8 mouse cellular contexts compared by ENCODE assay signal in the genomic region with DNA sequence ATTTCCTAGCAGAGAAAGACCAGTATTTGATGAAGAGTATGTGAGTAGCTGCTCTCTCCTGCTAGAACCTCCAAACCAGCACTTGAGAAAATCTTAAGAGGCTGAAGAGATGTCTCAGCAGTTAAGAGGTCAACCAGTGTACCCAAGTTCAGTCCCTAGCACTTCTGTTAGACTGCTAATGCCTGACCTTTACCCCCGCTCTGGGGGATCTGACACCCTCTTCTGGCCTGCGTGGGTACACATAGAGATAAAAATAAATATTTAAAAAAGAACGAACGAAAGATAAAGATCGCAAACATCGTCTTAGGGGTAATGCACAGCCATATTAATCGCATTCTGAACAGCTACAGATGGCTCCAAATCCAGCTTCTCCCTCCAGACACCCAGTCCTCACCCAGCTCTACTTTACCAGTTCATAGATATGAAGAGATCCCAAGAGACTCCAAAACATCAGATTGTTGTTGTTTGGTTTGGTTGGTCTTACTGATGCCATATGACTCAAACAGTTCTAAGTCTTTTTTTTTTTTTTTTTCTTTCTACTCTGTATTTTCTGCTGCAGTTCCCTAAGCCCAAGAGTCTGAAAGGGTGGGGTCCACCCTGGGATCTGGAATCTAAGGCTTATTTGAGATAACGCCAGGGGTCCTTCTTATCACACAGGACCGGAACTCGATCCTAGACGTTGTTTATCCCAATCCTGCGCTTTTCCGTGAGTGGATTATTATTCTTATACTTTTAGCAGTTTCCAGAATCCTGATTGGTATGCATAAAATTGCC. TPM values are rescaled to one million over a fixed set of nuclear protein-coding genes. Genes with fewer than 3 reads are reported as not detected.
DNase-seq lines count a peak whose midpoint lies in the region; ATAC-seq and TF ChIP-seq lines count a peak whose summit lies in the region.

No protein-coding gene starts in this region.

- H3K27ac ChIP-seq in kidney, adult 2 months (ENCODE audit: insufficient read depth, low read depth, low read length) = no peak overlapping the region
- no peak overlapping the region for H3K27ac ChIP-seq in hindbrain, embryonic 14.5 days
- no peak overlapping the region for H3K27ac ChIP-seq in midbrain, embryonic 10.5 days (replicated peaks)

- CTCF ChIA-PET in Patski (lab: Charles Lee) = interaction anchor here (0.9 to 1.7 kb wide), 7 partner anchors 9 to 70 kb away, joined by 3 to 11 read pairs (median 4); a partner anchor contains a TSS

- no peaks in the 10 kb centered on the region for H3K36me3 ChIP-seq in kidney, adult 2 months (ENCODE audit: control insufficient read depth, insufficient read depth, low read length)
- peaks cover 11% of the 10 kb centered on the region for H3K36me3 ChIP-seq in hindbrain, embryonic 14.5 days (replicated peaks; ENCODE audit: control insufficient read depth, insufficient read depth)
- peaks cover 7% of the 10 kb centered on the region for H3K36me3 ChIP-seq in midbrain, embryonic 10.5 days

- TF ChIP-seq CTCF in kidney, adult 2 months (conservative IDR thresholded peaks at IDR 0.05; ENCODE audit: insufficient read depth, insufficient read length, low read depth, low read length) = no peak
- no peak for TF ChIP-seq CTCF in Patski (IDR thresholded peaks at IDR 0.05)

- DNase-seq in kidney, adult 2 months = peak; percentile 5
- no peak for DNase-seq in kidney, postnatal 4 days
- no peak for DNase-seq in Patski (ENCODE audit: low read depth, low spot score)
- no peak for DNase-seq in hindbrain, embryonic 14.5 days (ENCODE audit: low spot score)
- no peak for DNase-seq in midbrain, embryonic 10.5 days (ENCODE audit: low spot score)
- DNase-seq in ovary, postnatal 10 days (ENCODE audit: low spot score) = no peak
- no peak for DNase-seq in right cerebral cortex, postnatal 4 days
- no peak for DNase-seq in gastrocnemius, adult 8-10 months (ENCODE audit: low spot score in 2 of 2)

- peak; percentile 37 for ATAC-seq in Patski
- peak; percentile 77 for ATAC-seq in hindbrain, embryonic 14.5 days (ENCODE audit: low FRiP score)

- in situ Hi-C loops in Patski (cut with MboI; ENCODE audit: low pct_unique_long_range_greater_than_20kb) = loop anchor here (25.0 kb wide), 1 partner anchor 525 kb away; no protein-coding TSS in a partner anchor

- H3K9me3 ChIP-seq in hindbrain, embryonic 14.5 days (ENCODE audit: control insufficient read depth, low read length) = no peaks in the 10 kb centered on the region
- no peaks in the 10 kb centered on the region for H3K9me3 ChIP-seq in midbrain, embryonic 10.5 days (replicated peaks)

- H3K9ac ChIP-seq in hindbrain, embryonic 14.5 days = peak overlapping the region; percentile 51

- peak overlapping the region; percentile 65 for H3K4me3 ChIP-seq in kidney, adult 2 months (ENCODE audit: insufficient read depth, low read depth, low read length)
- peak overlapping the region; percentile 53 for H3K4me3 ChIP-seq in hindbrain, embryonic 14.5 days (replicated peaks; ENCODE audit: low read length)
- H3K4me3 ChIP-seq in midbrain, embryonic 10.5 days = peak overlapping the region; percentile 58

- peak overlapping the region; percentile 42 for H3K4me2 ChIP-seq in hindbrain, embryonic 14.5 days (replicated peaks)

- no peaks in the 10 kb centered on the region; the same call in 1 of the 2 replicates for H3K4me1 ChIP-seq in kidney, adult 2 months (ENCODE audit: control insufficient read depth, insufficient read depth, low read length)
- H3K4me1 ChIP-seq in hindbrain, embryonic 14.5 days (replicated peaks; ENCODE audit: control insufficient read depth, insufficient read depth, low read length) = no peaks in the 10 kb centered on the region
- H3K4me1 ChIP-seq in midbrain, embryonic 10.5 days = no peaks in the 10 kb centered on the region

- no peaks in the 10 kb centered on the region for H3K27me3 ChIP-seq in kidney, adult 2 months (replicated peaks; ENCODE audit: control insufficient read depth, insufficient read depth, low read length)
- H3K27me3 ChIP-seq in Patski = peaks cover 3% of the 10 kb centered on the region
- H3K27me3 ChIP-seq in hindbrain, embryonic 14.5 days (ENCODE audit: control insufficient read depth, insufficient read depth, low read length) = no peaks in the 10 kb centered on the region
- no peaks in the 10 kb centered on the region for H3K27me3 ChIP-seq in midbrain, embryonic 10.5 days (ENCODE audit: low read depth, poor library complexity, severe bottlenecking)

- WGBS in kidney, adult 2 months = 31% methylated on average over 13 of the region's 13 CpGs
- WGBS in hindbrain, embryonic 14.5 days = 36% methylated on average over 13 of the region's 13 CpGs
- 40% methylated on average over 13 of the region's 13 CpGs for WGBS in midbrain, embryonic 10.5 days

- no peak for TF ChIP-seq POLR2A in kidney, adult 2 months (IDR thresholded peaks at IDR 0.05; ENCODE audit: low read depth, low read length)

- POLR2A ChIA-PET in Patski (lab: Charles Lee) = interaction anchor here (0.7 kb wide), 1 partner anchor 9 kb away, joined by 4 read pairs; no protein-coding TSS in a partner anchor

RNA-seq across cellular contexts. Expression of a gene that starts 16.5 kb away (rescaled TPM):
- polyA plus RNA-seq in kidney, adult 2 months (2012; rRNA removed) = 0.88 and 0.95 TPM in 2 replicates
- polyA plus RNA-seq in Patski (2021) = 2.1 TPM
- 3.6 and 3.7 TPM in 2 replicates for polyA plus RNA-seq in hindbrain, embryonic 14.5 days (2014; fragmentation: Nextera tagmentation; extraction: Ambion mirVana)
- polyA plus RNA-seq in midbrain, embryonic 10.5 days (2016; fragmentation: Nextera tagmentation; extraction: Ambion mirVana) = 2.4 and 2.7 TPM in 2 replicates
- 1 to 10 TPM; 1.3 to 2.6 (median 1.9) TPM for total RNA-seq in gastrocnemius, adult 8-10 months (2022)

RNA-seq across cellular contexts. Expression of a gene that starts 22.2 kb away (rescaled TPM):
- 1.8 and 2.4 TPM in 2 replicates for polyA plus RNA-seq in kidney, adult 2 months (2012; rRNA removed)
- 3.5 TPM for polyA plus RNA-seq in Patski (2021)
- polyA plus RNA-seq in hindbrain, embryonic 14.5 days (2014; fragmentation: Nextera tagmentation; extraction: Ambion mirVana) = 9.1 and 9.8 TPM in 2 replicates
- polyA plus RNA-seq in midbrain, embryonic 10.5 days (2016; fragmentation: Nextera tagmentation; extraction: Ambion mirVana) = 8.4 and 11.1 TPM in 2 replicates
- 1 to 10 TPM; 2.2 to 3.2 (median 2.3) TPM for total RNA-seq in gastrocnemius, adult 8-10 months (2022)

RNA-seq across cellular contexts. Expression of a gene that starts 51.0 kb away (rescaled TPM):
- 0.27 TPM in 2 replicates for polyA plus RNA-seq in kidney, adult 2 months (2012; rRNA removed)
- 0.55 TPM for polyA plus RNA-seq in Patski (2021)
- 11.9 and 14.2 TPM in 2 replicates for polyA plus RNA-seq in hindbrain, embryonic 14.5 days (2014; fragmentation: Nextera tagmentation; extraction: Ambion mirVana)
- polyA plus RNA-seq in midbrain, embryonic 10.5 days (2016; fragmentation: Nextera tagmentation; extraction: Ambion mirVana) = 5.0 and 8.2 TPM in 2 replicates
- total RNA-seq in gastrocnemius, adult 8-10 months (2022) = 1 to 10 TPM in 2 of 4 experiments, under 1 TPM in 2; 0.65 to 2.0 (median 1.0) TPM

RNA-seq across cellular contexts. Expression of a gene that starts 59.5 kb away (rescaled TPM):
- 0.46 and 1.1 TPM in 2 replicates for polyA plus RNA-seq in kidney, adult 2 months (2012; rRNA removed)
- polyA plus RNA-seq in Patski (2021) = not detected
- 2.5 and 3.5 TPM in 2 replicates for polyA plus RNA-seq in hindbrain, embryonic 14.5 days (2014; fragmentation: Nextera tagmentation; extraction: Ambion mirVana)
- 0.28 and 0.65 TPM in 2 replicates for polyA plus RNA-seq in midbrain, embryonic 10.5 days (2016; fragmentation: Nextera tagmentation; extraction: Ambion mirVana)
- total RNA-seq in gastrocnemius, adult 8-10 months (2022) = under 1 TPM in 2 of 4 experiments, not detected in 2; 0.18 to 0.21 TPM
